Mouse (Mus musculus) megakaryocyte, embryonic 14.5 days (primary cell): Measurements from ENCODE around the gene Bicd1.

Source experiments
- FLI1 ChIP-seq: IDR thresholded peaks from 2 replicates; pipeline ENCODE4 v1.6.1; 2012; ENCODE audit warnings: low read length, inconsistent platforms, mixed read lengths
- GATA1 ChIP-seq: IDR thresholded peaks from 3 replicates; pipeline ENCODE4 v1.6.1; 2012; ENCODE audit warnings: mixed read lengths, low read length, inconsistent platforms, borderline replicate concordance

GRCm38 (mm10) chr6:149494662-149495061, 86.0 kb downstream of the Bicd1 start:
- no peak for TF ChIP-seq GATA1
- no peak for TF ChIP-seq FLI1
